Mouse (Mus musculus) brain, embryonic 14.5 days (tissue): ENCODE data around the gene Nudt3. TPM values are rescaled to one million over a fixed set of nuclear protein-coding genes. Genes with fewer than 3 reads are reported as not detected.
A peak's percentile ranks its signal among the peaks of the same experiment; 100 is the strongest.

Source experiments
- DNase-seq: peaks from one replicate; pipeline ENCODE4 v3.0.0-alpha.2; 2011; ENCODE audit warnings: low read depth
- CTCF ChIP-seq: fragments of 200-500 bp; IDR thresholded peaks from 2 replicates; pipeline ENCODE4 v1.5.1; 2012; ENCODE audit warnings: inconsistent platforms, mild to moderate bottlenecking, moderate library complexity, borderline replicate concordance; ENCODE audit not compliant: insufficient read depth, insufficient read length; ENCODE audit errors: extremely low read depth
- POLR2A ChIP-seq: fragments of 200-500 bp; IDR thresholded peaks from 2 replicates; pipeline ENCODE4 v1.6.1; 2012; ENCODE audit warnings: mild to moderate bottlenecking, inconsistent platforms, borderline replicate concordance; ENCODE audit not compliant: poor library complexity, insufficient read depth, insufficient read length, severe bottlenecking; ENCODE audit errors: extremely low read depth
- polyA plus RNA-seq: library from polyadenylated mRNA; depleted of rRNA; stranded (reverse); fragments of >200 nt; gene quantifications from 2 replicates; pipeline ENCODE4 v1.2.3, GENCODE M21; 2012

The Nudt3 gene
- polyA plus RNA-seq, 1 experiment = 287 TPM

DNA sequence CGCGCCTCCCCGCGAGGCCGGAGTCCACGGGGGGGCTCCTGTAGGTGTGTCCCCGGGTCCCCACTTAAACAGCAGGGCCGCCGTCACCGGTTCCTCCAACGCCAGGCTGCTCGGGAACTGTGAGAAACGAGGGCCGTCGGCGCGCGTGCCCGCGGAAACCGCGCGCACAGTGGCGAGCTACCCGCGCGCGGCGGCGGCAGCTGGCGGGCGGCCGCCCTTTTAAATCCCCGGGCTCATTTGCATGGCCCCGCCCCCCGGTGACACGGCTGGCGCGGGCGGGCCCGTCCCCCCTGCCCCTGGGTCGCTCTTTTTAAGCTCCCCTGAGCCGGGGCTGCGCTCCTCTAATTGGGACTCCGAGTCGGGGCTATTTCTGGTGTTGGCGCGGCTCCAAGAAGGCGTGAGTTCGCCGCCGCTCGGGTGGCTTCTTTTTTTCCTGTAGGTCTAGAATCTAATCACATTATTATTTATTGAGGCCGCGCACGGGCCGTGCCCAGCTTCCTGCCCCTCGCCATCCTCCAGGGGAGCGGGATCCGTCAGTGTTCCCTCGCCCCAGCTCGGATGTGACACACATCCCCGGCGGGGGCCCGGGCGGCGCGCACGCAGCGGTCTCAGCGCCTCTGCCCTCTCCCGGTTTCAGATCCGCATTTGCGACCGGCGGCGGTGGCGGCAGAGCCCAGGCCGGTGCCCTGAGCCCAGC, 66.8 kb downstream of the Nudt3 start, which contains the start of gene Hmga1:
Gene Hmga1 (plus strand): TSS at position 183 of the 697 bp plus-strand sequence.
- peak; percentile 92 for TF ChIP-seq POLR2A
- no peak for TF ChIP-seq CTCF
- peak; percentile 96 for DNase-seq

DNA sequence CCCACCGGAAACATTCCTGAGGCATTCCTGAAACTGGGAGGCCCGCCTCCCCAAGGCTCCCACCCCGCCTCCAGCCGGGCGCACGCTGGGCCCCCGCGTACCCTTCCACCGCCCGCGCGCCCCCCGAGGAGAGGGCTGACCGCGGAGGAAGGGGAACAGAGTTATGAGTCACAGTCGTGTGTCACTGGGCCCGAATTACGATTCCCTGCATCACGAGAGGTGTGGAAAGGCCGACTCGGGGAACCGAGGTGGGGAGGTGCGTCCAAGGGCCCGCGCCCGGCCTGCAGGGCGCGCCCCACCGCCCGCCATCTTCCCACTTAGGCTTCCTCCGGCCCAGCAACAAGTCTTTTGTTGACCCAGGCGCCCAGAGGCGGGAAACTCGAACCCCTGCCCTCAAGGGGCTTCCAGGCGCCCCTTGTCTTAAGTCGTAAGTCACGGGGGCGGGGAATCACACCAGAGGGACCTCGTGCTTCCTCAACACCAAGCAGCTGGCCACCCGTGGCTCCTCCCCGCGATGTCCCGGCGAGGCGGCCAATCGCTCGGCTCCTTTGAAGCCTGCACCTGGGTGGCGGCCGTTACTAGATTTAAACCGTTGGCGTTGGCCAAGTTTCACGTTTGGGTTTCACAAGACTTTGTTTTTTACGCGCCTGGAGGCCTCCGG, 67.7 kb downstream of the Nudt3 start:
- no peak for TF ChIP-seq POLR2A
- TF ChIP-seq CTCF = no peak
- peak; percentile 78 for DNase-seq

DNA sequence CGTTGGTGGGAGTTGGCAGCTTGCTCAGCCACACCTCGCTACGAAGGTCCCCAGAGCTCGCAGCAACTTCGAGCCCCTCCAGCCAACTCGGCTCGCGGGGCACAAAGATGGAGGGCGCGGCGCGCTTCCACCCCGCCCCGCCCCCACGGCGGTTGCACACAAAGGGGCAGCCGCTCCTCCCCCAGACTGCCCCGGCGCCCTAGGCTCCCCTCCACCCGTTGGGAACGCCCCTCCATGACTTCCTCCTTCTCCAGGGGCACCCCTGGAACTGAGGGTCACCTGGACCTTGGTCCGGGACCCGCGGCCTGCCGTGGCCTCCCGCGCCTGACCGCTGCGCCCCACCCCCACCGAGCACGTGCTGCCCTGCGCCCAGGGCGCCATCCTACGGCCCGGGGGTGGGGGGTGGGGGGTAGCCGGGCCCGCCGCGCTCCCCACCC, 68.2 kb downstream of the Nudt3 start:
- DNase-seq = peak; percentile 65
- no peak for TF ChIP-seq POLR2A
- no peak for TF ChIP-seq CTCF

DNA sequence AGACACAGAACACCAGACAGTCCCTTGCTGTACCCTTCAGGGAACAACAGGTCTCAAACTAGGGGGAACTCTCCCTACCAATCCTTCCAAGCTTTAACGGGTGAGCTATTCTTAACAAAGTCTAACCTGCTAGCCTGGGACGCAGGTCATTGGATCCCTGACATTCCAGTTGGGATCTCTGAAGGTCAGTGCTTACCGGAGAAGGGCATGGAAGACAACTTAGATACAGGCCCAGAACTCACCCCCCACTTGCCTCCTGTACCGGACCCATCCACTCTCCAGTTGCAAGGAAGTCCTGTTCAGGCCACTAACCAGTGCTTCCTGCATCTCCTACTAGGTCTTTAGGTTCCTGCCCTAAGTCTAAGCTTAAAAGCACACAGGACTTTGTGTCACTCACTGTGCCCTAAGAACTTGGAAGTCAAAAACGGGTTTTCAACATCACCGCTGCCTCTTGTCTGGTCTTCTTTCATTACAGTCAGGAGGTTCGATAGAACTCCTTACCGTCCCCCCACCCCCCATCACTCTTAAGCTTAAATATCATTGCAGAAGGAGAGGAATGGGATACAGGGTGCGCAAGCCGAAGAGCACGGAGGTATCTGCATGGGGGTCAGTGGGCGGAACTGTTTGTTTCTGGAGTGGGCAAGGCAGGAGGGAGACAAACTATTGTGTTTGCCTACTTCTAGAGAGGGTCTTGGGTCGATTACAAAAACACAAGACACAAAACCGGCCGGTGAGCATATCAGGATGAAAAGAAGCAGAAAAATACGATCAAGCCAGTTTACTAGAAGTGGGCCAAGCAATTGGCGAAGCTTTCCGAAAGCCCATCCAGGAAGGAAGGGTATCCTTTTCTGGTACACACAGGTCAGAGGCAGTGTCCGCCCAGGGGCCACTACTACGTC, 69.0 kb downstream of the Nudt3 start:
- TF ChIP-seq POLR2A (no peak), CTCF (no peak)
- DNase-seq = no peak

DNA sequence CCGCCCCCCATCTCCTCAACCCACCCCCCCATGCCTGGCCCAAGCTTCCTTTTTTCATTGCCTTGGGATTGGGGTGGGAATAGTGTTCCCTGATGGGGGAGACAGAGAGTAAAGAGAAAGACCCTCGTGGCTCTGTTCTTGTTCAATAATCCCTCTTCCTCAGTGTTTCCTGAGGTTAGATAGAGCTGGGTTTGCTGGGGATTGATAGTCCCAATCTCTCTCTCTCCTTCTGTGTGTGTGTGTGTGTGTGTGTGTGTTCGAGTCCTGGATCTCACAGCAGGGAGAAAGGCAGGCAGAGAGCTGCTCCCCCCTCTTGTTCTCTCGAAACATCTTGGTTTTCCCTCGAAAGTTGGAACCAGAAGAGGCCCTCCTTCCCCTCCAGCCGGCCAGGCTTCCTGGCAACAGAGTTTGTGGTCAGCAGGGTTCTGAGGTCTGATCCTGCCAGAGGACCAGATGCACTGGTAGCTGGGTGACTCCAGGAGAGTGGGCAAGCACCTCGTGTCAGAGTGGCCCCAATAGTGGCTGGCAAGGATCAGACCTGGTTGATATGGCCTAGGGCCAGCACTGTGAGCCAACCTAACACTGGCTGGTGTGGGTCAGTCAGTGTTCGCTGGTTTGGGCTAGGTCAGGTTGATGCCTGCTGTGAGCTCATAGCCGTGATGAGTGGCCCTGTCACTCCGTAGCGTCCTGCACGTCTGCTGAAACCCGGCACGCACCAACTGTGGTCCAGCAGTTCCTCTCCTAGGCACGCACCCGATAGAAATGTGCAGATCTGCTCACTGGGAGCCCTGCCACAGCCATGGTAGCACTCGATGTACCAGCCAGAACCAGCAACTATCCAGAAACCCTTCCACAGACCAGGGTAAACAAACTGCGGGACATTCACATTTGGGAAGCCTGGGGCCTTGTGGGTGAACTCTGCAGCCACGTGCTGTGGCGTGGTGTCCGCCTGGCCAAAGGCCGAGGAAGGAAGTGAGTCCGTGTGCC, 70.8 kb downstream of the Nudt3 start:
- TF ChIP-seq POLR2A = no peak
- no peak for TF ChIP-seq CTCF
- DNase-seq = no peak

DNA sequence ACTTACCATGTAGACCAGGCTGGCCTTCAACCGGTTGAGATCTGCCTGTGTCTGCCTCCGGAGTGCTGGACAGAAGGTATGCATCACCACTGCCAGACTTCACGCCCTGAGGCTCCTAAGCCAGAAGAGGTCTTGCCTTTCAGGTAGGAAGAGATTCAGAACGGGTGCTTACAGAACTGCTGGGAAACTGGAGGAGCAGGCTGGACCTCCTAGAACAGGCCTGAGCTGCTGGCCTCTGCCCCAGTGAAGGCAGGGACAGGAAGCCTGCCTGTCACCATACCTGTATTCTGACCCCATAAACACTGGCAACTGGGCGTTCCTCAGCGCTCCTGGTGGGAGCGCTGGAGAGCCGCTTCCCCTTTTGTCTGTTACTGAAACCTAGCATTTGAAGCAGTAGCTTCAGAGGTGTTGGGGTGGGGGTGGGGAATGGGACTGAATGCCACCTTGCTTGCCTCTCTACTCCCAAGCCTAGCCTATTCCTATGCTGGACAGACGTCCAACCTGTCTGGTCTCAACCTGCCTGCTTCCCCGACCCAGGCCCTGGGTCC, 71.8 kb downstream of the Nudt3 start:
- DNase-seq = no peak
- no peak for TF ChIP-seq CTCF
- no peak for TF ChIP-seq POLR2A

DNA sequence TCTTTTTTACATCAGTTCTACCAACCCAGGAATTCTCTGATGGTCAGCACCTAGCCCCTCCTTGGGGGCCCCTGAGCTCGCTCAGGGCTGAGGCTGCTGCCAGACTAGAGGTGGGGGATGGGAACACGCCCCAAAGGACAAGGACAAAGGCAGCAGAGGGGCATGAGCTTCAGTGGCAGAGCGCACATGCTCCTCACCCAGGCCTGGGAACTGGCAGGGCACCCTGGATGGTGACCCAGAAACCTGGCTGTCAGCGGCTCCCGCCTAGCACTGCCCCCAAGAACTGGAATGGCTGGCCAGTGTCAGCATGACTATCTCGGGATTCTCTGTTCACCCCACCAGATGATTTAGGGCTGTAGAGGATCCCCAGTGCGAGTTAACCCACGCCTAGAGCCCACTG, 74.1 kb downstream of the Nudt3 start:
- no peak for TF ChIP-seq CTCF
- TF ChIP-seq POLR2A = no peak
- peak; percentile 64 for DNase-seq

DNA sequence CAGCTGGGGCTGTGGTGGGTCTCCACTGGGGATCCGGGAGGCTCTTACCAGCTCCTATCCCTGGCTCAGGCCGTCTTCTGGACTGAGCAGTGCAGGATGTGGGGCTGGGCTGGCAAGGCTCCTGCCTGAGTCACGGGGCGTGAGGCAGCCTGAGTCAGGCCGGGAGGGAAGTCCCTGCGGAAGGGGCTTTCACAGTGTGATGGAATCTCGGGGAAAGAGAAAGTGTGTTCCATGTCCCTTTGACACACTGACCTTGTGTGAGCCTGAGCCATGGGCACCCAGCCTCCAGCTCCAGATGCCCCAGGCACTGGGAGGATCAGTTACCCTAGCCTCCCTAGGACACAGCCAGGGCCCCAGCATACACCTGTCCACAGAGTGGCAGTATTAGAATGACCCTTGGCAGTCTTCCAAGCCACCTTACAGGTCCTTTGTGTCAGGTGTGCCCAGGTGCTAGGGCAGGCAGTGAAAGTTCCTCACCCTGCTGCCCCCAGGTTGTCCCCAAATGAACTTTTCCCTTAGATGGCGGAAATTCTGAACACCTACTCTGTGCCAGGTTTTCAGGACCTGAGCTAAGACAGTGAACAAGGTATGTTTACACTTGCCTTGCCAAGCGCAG, 75.9 kb downstream of the Nudt3 start:
- DNase-seq = no peak
- no peak for TF ChIP-seq CTCF
- TF ChIP-seq POLR2A = no peak

DNA sequence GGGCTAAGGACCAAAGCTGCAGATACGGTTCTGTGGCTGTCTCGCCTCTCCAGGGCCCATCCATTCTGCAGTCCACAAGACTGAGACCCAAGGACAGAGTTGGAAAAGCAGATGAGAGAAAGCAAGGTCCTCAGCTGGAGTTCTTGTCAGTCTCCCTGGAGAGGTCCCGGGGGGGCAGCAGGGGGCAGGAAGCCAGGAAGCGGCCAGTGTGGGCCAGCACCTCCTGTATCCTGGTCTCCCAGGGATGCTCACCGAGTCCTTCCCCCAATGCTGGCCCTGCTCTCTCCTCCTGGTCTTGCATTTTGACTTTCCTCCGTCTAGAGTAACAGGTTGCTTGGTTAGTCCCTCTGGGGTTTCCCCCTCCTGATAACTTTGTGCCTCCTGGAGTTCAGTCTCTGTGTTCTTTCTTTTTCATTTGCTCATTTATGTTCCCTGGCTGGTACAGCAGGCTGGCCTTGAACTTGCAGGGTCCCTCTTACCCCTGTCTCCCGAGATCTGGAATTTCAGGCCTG, 76.7 kb downstream of the Nudt3 start:
- TF ChIP-seq POLR2A (no peak), CTCF (no peak)
- no peak for DNase-seq
